In the genomic region with DNA sequence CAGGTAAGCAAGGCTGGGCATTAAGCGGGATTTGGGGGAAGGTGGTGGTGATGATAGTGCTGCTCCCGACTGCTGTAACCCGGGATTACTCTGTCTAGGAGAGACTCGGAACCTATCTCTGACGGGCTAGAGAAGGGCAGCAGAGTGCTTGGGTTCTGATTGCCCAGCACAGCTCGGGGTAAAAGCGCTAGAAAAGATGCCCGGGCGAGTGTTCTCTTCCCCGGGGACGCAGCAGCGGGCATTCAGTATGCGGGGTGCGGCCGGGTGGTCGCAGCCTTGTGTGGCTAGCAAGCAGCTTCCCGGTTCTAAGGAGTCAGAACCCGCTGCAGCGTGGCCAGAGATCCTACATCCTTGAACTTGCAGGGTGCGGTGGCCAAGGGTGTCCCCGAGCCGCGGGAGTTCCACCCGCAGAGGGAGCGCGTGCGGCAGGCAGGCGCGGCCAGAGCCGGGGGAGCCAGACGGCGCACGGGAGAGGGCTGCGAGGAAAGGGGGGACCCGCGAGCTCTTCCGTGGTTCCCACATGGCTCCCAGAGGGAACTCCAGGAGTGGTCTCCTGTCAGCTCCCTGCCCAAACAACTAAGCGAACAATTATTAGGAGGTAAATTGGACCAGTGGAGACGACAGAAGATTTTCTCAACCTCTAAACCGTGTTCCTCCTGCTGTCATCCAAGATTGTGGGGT, we compare ENCODE assay signal across 7 mouse cellular contexts. TPM values are rescaled to one million over a fixed set of nuclear protein-coding genes. Genes with fewer than 3 reads are reported as not detected.
DNase-seq lines count a peak whose midpoint lies in the region; ATAC-seq and TF ChIP-seq lines count a peak whose summit lies in the region.

No protein-coding gene starts in this region.

- ATAC-seq in lung, embryonic 15.5 days (ENCODE audit: borderline replicate concordance, extremely low read depth, low FRiP score, low TSS enrichment), result peak; percentile 17; the same call in 1 of the 2 replicates
- ATAC-seq in forebrain, embryonic 16.5 days, result peak; percentile 77
- no peak for ATAC-seq in cerebellum, adult (ENCODE audit: insufficient number of reproducible peaks, low FRiP score, low TSS enrichment)

- peak overlapping the region; percentile 93 for H3K4me2 ChIP-seq in lung, embryonic 15.5 days
- peak overlapping the region; percentile 92 for H3K4me2 ChIP-seq in forebrain, embryonic 16.5 days (ENCODE audit: low read length)

- peak overlapping the region; percentile 29; the same call in 1 of the 2 replicates for H3K9ac ChIP-seq in lung, embryonic 15.5 days
- peak overlapping the region; percentile 57 for H3K9ac ChIP-seq in forebrain, embryonic 16.5 days (replicated peaks; ENCODE audit: low read depth, low read length)

- H3K27me3 ChIP-seq in lung, embryonic 15.5 days, result peaks cover 79% of the 10 kb centered on the region
- peaks cover 53% of the 10 kb centered on the region for H3K27me3 ChIP-seq in forebrain, embryonic 16.5 days (replicated peaks; ENCODE audit: control insufficient read depth, insufficient read depth, low read length)

- DNase-seq in lung, postnatal 25 days (ENCODE audit: low spot score), result no peak
- peak; percentile 64 to 66 for DNase-seq in left cerebral cortex, postnatal 25 days (ENCODE audit: low spot score in 2 of 2)
- DNase-seq in gastrocnemius, postnatal 4 days (ENCODE audit: low spot score in 2 of 2), result no peak

- H3K36me3 ChIP-seq in lung, embryonic 15.5 days, result no peaks in the 10 kb centered on the region
- no peaks in the 10 kb centered on the region for H3K36me3 ChIP-seq in forebrain, embryonic 16.5 days (ENCODE audit: control insufficient read depth, insufficient read depth)

- intact Hi-C loops in left cerebral cortex, postnatal 25 days (cut with DNase I), result loop anchor here (5.0 to 10.0 kb wide), 2 partner anchors 119 to 247 kb away; no protein-coding TSS in a partner anchor

- H3K27ac ChIP-seq in lung, embryonic 15.5 days, result no peak overlapping the region
- H3K27ac ChIP-seq in forebrain, embryonic 16.5 days (ENCODE audit: low read length), result no peak overlapping the region
- peak overlapping the region; percentile 33; the same call in 1 of the 2 replicates for H3K27ac ChIP-seq in olfactory bulb, adult 2 months (ENCODE audit: insufficient read depth, low read depth, low read length)

- TF ChIP-seq CTCF in olfactory bulb, adult 2 months (IDR thresholded peaks at IDR 0.05; ENCODE audit: insufficient read depth, low read depth, low read length), result peak; percentile 58; the same call in 1 of the 2 replicates

- peaks cover 13% of the 10 kb centered on the region for H3K4me1 ChIP-seq in lung, embryonic 15.5 days
- H3K4me1 ChIP-seq in forebrain, embryonic 16.5 days (replicated peaks; ENCODE audit: control insufficient read depth, insufficient read depth, low read length), result peaks cover 15% of the 10 kb centered on the region
- peaks cover 11% of the 10 kb centered on the region for H3K4me1 ChIP-seq in olfactory bulb, adult 2 months (ENCODE audit: control insufficient read depth, insufficient read depth, low read length)

- H3K9me3 ChIP-seq in lung, embryonic 15.5 days, result no peaks in the 10 kb centered on the region
- H3K9me3 ChIP-seq in forebrain, embryonic 16.5 days (ENCODE audit: control insufficient read depth, low read length), result no peaks in the 10 kb centered on the region

- TF ChIP-seq POLR2A in olfactory bulb, adult 2 months (IDR thresholded peaks at IDR 0.05; ENCODE audit: insufficient read depth, low read depth, low read length), result no peak

- H3K4me3 ChIP-seq in lung, embryonic 15.5 days, result peak overlapping the region; percentile 47
- H3K4me3 ChIP-seq in forebrain, embryonic 16.5 days (replicated peaks; ENCODE audit: low read length), result peak overlapping the region; percentile 56
- peak overlapping the region; percentile 61 for H3K4me3 ChIP-seq in olfactory bulb, adult 2 months (ENCODE audit: insufficient read depth, low read depth, low read length)

- WGBS in lung, embryonic 15.5 days, result under 1% methylated on average over 40 of the region's 40 CpGs
- WGBS in forebrain, embryonic 16.5 days, result under 1% methylated on average over 40 of the region's 40 CpGs
- under 1% methylated on average over 40 of the region's 40 CpGs for WGBS in olfactory bulb, adult 2 months

RNA-seq across cellular contexts. Expression of gene Nell1, which starts 0.9 kb away (rescaled TPM):
- 3.5 and 3.6 TPM in 2 replicates for polyA plus RNA-seq in lung, embryonic 15.5 days (2015; fragmentation: Nextera tagmentation; extraction: Ambion mirVana)
- 11.0 and 14.2 TPM in 2 replicates for polyA plus RNA-seq in forebrain, embryonic 16.5 days (2015; fragmentation: Nextera tagmentation; extraction: Ambion mirVana)
- 10 to 100 TPM; 62.9 to 63.6 TPM for total RNA-seq in left cerebral cortex, postnatal 25 days (2021)
- polyA plus RNA-seq in olfactory bulb, adult 2 months (2012; ENCODE audit: insufficient read depth, insufficient read length, low replicate concordance, missing spikeins), result not detected in 2 replicates
- under 1 TPM; 0.15 to 0.52 TPM for total RNA-seq in gastrocnemius, postnatal 4 days (2021)

Comparison
In these comparisons a context has a peak if more than half of its experiments do, and no peak if none do; other contexts are left out.
1. DNase-seq: peak in left cerebral cortex, postnatal 25 days (2 of 2); none in lung, postnatal 25 days (single experiment) and gastrocnemius, postnatal 4 days (0 of 2).
2. Peak in every context shown above with its lines, with median percentiles within 50 percentile points of each other: H3K4me3 ChIP-seq.